Mouse (Mus musculus) cerebellum, postnatal 25 days (tissue): ENCODE measurements around the gene Med17.

Experiments
- DNase-seq, 2 experiments: peaks; one replicate each; pipeline ENCODE4 v3.0.0; 2021; ENCODE audit warnings: mixed read lengths in 2 of 2

The Med17 gene

DNA sequence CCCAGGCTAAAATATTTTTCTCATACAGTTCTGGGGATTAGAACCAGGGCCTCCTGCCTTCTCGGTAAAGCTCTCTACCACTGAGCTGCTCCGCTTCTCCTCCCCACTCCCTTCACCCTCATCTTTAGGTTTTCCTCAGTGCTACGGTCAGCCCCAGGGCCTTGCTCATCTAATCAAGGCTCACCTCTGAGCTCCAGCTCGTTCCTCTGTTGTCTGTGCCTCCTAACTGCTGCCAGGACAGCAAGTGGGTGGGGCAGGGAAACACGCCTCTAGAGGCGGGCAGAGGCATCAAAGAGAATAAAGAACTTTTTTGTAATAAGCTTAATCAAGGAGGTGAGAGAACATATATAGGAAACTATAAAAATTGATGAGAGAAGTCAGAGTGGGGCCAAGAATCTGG is 8.1 kb upstream of the Med17 start:
- no peak for DNase-seq

DNA sequence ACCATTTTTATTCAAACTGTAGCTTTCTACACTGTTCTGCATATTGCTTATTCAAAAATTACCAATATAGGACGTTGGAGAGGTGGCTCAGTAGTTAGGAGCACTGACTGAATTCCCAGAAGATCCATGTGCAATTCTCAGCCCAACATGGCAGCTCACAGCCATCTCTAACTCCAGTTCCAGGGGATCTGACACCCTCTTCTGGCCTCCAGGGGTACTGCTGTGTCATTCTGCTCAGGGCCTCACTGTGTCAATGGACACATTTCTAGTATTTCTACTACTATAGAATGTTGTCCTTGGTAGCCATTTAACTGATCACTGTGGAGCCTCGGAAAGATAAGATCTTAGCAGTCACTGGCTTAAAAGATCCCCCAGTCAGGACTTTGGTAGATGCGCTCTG is 5.7 kb upstream of the Med17 start:
- DNase-seq, result no peak

DNA sequence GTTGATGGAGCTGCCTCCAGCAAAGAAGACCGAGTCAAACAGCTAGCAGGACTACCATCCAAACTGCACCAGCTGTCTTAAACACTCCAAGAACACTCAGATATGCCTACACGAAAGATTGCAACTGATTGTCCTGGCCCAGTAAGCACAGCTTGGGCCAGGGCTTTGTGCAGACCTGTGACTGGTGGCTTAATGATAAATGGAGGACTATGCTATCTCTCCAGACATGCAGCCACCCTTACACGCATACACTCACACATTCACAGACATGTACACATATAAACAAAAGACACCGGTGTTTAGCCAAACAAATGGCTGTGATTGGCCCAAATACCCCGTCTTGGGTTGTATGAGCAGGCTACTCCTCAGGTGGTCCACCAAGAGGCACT is 754 bp upstream of the Med17 start:
- DNase-seq, result no peak

GRCm38 (mm10) chr9:15279139-15279648 is 537 bp downstream of the Med17 start:
- no peak for DNase-seq

DNA sequence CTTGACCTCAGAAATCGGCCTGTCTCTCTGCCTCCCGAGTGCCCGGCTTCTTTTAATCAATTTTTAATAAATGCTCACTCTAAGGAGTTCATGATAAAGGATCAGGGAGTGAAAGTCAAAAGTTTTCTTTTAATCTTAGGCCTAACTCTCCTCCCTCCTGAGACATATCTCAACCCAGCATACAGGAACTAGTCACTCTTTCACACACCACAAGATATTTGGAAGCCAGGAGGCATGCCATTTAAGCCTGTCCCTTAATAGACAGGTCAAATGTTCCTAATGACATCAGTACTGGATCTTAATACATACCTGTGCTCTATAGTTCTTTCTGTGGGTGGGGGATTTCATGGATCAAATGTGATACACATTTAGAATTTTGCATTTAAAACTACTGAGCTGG is 1.4 kb downstream of the Med17 start:
- no peak for DNase-seq

GRCm38 (mm10) chr9:15276855-15277254 is 2.9 kb downstream of the Med17 start:
- no peak for DNase-seq

- no peak for DNase-seq
Observed at GRCm38 (mm10) chr9:15273981-15274380, 5.8 kb downstream of the Med17 start.

- peak; percentile 64 to 76 for DNase-seq
Observed at GRCm38 (mm10) chr9:15263487-15263886, 16.2 kb downstream of the Med17 start.

- no peak for DNase-seq
Observed at GRCm38 (mm10) chr9:15261980-15262379, 17.8 kb downstream of the Med17 start.

GRCm38 (mm10) chr9:15256214-15256613 is 23.5 kb downstream of the Med17 start:
- no peak for DNase-seq

- DNase-seq, result no peak
Observed at GRCm38 (mm10) chr9:15254501-15254900, 25.2 kb downstream of the Med17 start.

GRCm38 (mm10) chr9:15252196-15252595 is 27.5 kb downstream of the Med17 start:
- DNase-seq, result no peak

DNA sequence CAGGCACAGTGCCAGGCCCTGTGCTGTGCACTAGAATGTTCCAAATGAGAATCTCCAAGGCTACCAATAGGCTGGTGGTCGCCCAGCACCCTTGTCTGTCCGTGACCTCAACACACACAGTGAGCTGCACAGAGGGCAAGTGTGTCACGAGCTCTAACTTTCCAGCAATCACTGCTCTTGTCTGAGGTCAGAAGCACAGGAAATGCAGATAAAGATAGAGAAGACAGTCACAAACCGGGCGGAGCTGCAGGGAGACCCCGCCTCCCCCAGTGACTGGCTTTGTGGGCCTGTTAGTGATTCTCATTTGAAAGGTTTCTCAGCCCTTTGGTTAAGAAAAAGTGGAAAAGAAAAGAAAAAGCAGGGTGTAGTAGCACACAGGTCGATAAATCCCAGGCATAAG is 29.4 kb downstream of the Med17 start:
- no peak for DNase-seq

DNA sequence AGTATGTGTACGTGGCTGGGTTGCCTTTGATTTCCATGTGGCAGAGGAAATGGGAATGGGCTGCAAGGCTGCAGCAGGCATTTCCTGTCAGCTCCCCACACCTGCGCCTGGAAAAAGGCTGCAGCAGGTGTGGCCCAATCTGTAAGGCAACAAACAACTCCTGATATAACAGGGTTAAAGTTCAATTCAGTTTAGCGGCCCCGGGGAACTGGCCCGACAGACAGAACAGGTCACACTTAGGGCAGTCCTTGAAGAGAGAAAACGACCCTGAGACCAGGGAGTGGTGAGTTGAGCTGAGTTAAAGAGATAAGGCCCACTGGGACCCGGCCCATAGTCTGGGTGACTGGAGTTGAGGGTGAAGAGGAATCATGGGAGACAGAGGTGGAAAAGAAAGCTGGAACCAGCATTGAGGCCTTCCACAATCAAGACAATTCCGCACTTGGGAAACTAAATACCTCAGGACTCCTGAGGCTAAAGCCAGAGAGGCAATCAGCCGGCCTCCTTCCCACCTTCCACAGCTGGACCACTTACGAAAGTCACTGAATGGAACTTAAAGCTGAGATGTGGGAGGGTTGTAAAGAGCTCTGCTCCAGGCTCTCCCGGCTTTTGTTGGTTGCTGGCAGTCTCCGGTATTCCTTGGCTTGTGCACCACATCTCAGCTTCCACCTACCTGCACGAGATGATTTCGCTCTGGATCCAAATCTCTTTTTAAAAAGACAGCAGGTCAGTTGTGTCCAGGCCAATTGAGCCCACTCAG is 34.2 kb downstream of the Med17 start:
- DNase-seq, result no peak

GRCm38 (mm10) chr9:15242130-15242529 is 37.6 kb downstream of the Med17 start:
- no peak for DNase-seq

DNA sequence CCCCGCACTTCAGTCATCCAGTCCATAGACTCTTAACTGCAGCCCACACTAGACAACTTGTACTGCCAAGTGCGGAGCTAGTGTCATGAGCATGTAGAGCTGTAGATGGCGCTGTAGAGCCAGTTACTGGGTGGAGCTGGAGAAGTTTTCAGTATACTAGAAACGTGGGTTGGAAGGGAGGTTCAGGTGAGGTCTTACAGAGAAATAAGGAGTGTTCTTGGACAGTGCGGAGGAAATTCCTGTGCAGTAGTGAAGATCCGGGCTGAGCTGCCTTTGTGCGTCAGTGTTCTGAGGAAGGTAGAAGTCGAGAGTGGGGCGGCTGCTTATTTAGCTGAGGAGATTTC is 38.2 kb downstream of the Med17 start:
- peak; percentile 36 to 62 for DNase-seq

DNA sequence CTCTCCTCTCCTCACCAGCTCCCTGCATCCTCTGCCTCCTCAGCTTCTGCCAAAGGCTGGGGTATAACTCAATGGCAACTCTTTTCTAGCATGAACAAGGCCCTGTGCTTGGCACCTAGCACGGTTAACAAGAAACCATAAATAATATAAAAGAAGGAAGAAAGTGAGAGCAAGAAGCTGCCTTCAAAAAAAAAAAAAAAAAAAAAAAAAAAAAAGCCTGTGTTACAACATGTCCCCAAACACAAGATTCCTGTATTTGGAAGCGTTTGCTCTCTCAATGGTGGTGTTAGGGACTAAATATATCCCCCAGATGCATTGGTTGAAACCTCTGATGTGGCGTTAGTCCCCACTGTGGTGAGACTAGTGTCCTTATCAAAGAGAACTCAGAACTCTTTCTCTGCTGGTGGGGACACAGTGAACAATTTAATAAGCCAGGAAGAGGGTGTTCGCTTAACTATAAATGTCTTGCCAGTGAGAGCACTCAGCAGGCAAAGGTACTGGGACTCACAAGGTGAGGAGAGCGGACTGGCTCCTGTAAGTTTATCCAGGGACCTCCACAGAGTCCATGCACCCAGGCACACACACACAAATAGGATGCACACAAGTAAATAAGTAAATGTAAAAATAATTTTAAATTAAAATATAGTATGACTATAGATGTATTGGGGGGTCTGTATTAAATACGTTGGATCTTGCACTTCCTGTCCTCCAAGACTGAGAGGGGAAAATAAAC is 38.7 kb downstream of the Med17 start:
- DNase-seq, result no peak

DNA sequence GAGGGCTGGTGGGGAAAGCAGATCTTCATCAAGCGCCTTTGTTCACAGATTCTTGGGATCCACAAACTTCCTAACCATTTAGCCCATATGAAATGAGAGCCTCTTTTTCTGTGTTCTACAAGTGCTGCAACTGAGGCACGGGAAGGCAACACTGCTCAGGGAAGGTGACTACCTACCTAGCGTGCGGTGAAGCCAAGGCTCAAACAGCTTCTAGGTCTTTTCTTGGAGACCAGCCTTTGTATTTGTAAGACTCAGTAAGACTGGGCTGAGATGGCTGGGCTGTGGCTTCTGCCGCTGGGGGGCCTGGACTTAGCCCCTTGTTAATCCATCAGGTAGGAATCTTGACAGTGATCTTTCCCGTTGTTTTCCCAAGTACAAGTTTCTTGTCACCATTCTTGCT is 39.7 kb downstream of the Med17 start:
- no peak for DNase-seq

- peak; percentile 12 to 30 for DNase-seq
Observed at GRCm38 (mm10) chr9:15239042-15239925, 40.4 kb downstream of the Med17 start, which contains the start of gene Vstm5. Gene Vstm5 (plus strand): TSS chr9:15239045.

- no peak for DNase-seq
Observed at GRCm38 (mm10) chr9:15238297-15238990, 41.3 kb downstream of the Med17 start.

DNA sequence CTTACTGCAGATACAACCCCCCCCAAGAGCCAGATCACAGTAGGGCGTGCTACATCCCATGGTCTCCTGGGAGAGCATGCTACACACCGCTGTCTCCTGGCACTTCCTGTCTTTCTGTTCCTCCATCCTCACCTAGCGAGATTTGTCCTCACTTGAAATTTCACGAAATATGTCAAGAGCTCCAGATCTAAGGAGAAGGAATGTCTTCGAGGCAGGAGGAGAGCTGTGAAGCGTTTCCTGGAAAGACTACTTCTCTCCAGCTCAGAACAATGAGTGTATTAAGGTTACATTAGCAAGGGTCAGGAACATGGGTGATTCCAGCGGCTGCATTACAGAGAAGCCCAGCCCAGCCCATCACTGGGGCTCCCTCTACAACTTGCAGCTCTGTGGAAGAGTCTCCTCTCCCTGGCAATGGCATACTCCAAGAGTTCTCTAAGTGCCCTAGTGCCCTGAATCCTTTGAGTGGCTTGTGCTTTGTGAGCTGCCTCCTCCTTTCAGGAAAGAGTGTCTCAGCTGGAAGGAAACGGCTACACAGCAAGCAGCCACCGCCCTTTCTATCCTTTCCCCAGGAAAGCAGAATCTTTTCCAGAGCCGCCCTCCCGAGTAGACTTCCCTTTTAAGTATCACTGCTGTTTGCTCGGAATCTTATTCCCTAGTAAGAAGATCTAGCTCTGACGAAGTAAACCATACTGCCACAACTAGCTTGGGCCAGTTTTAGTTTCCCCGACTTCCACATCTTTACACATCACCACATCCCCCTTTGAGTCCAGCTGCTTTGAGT is 42.0 kb downstream of the Med17 start:
- no peak for DNase-seq

- DNase-seq, result no peak
Observed at GRCm38 (mm10) chr9:15235986-15236385, 43.7 kb downstream of the Med17 start.
